Comparison of ENCODE assay signal across 26 mouse cellular contexts in the genomic region with DNA sequence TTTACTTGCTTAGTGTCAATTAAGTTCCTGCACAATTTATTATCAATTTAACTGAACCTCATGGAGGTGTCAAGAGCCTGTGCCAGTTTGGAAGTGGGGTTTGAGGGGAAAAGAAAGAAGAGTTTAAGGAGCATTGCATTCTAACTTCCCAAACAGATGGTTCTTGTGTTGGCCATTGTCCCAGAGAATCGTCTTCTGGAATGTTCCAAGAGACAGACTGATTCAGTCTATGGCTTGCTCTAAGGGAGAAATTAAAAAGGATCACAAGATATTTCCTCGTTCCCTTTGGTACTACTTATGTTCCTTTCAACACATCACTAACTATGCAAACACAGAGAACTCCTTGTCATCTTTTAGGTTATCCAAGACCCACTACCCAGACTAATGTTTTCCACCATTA.
DNase-seq lines count a peak whose midpoint lies in the region; ATAC-seq and TF ChIP-seq lines count a peak whose summit lies in the region.
"Had no signal": no experiment of that assay in that cellular context is flagged by ENCODE, and none has a peak within 500 bp of the region (broad histone marks: within the 10 kb centered on the region; RNA-seq: fewer than 3 reads in every experiment).

No protein-coding gene starts in this region.

- no peak overlapping the region for H3K4me3 ChIP-seq in kidney, postnatal 0 days (replicated peaks; ENCODE audit: low read depth, low read length)
- no peak overlapping the region for H3K4me3 ChIP-seq in kidney, adult 2 months (ENCODE audit: insufficient read depth, low read depth, low read length)
- no peak overlapping the region for H3K4me3 ChIP-seq in intestine, embryonic 16.5 days (ENCODE audit: low read length)
- H3K4me3 ChIP-seq: embryonic facial prominence, embryonic 12.5 days; forebrain, embryonic 15.5 days; heart, embryonic 15.5 days; left cerebral cortex, adult 2 months; limb, embryonic 13.5 days; lung, embryonic 15.5 days; midbrain, embryonic 13.5 days had no signal

- no peak overlapping the region for H3K4me2 ChIP-seq in kidney, postnatal 0 days (ENCODE audit: low read length)
- no peak overlapping the region for H3K4me2 ChIP-seq in intestine, embryonic 16.5 days (ENCODE audit: low read depth, low read length)
- H3K4me2 ChIP-seq: embryonic facial prominence, embryonic 12.5 days; forebrain, embryonic 15.5 days; heart, embryonic 15.5 days; limb, embryonic 13.5 days; liver, embryonic 11.5 days; lung, embryonic 15.5 days; midbrain, embryonic 13.5 days had no signal

- 58% methylated on average over 2 of the region's 2 CpGs for WGBS in kidney, postnatal 0 days
- WGBS in kidney, adult 2 months, result 69% methylated on average over 2 of the region's 2 CpGs
- WGBS in intestine, embryonic 16.5 days, result 64% methylated on average over 2 of the region's 2 CpGs

- H3K36me3 ChIP-seq in kidney, postnatal 0 days (ENCODE audit: insufficient read depth, low read length), result no peaks in the 10 kb centered on the region
- H3K36me3 ChIP-seq in kidney, adult 2 months (ENCODE audit: control insufficient read depth, insufficient read depth, low read length), result no peaks in the 10 kb centered on the region
- H3K36me3 ChIP-seq in intestine, embryonic 16.5 days (ENCODE audit: control insufficient read depth, insufficient read depth, low read length), result no peaks in the 10 kb centered on the region
- H3K36me3 ChIP-seq: embryonic facial prominence, embryonic 12.5 days; forebrain, embryonic 15.5 days; heart, embryonic 15.5 days; limb, embryonic 13.5 days; lung, embryonic 15.5 days; midbrain, embryonic 13.5 days had no signal

- no peak overlapping the region for H3K27ac ChIP-seq in kidney, postnatal 0 days
- H3K27ac ChIP-seq in kidney, adult 2 months (ENCODE audit: insufficient read depth, low read depth, low read length), result no peak overlapping the region
- no peak overlapping the region for H3K27ac ChIP-seq in intestine, embryonic 16.5 days (ENCODE audit: low read length)
- H3K27ac ChIP-seq: embryonic facial prominence, embryonic 12.5 days; forebrain, embryonic 15.5 days; heart, embryonic 15.5 days; left cerebral cortex, adult 2 months; limb, embryonic 13.5 days; lung, embryonic 15.5 days; midbrain, embryonic 13.5 days; stomach, postnatal 0 days had no signal

- H3K9me3 ChIP-seq in kidney, postnatal 0 days (replicated peaks; ENCODE audit: low read length), result no peaks in the 10 kb centered on the region
- no peaks in the 10 kb centered on the region for H3K9me3 ChIP-seq in intestine, embryonic 16.5 days (ENCODE audit: control insufficient read depth, low read length)
- H3K9me3 ChIP-seq: embryonic facial prominence, embryonic 12.5 days; forebrain, embryonic 15.5 days; heart, embryonic 15.5 days; limb, embryonic 13.5 days; lung, embryonic 15.5 days; midbrain, embryonic 13.5 days had no signal

- no peaks in the 10 kb centered on the region for H3K4me1 ChIP-seq in kidney, postnatal 0 days (replicated peaks; ENCODE audit: insufficient read depth, low read length)
- H3K4me1 ChIP-seq in kidney, adult 2 months (ENCODE audit: control insufficient read depth, insufficient read depth, low read length), result no peaks in the 10 kb centered on the region
- no peaks in the 10 kb centered on the region for H3K4me1 ChIP-seq in intestine, embryonic 16.5 days (ENCODE audit: control insufficient read depth, insufficient read depth, low read length)
- H3K4me1 ChIP-seq: embryonic facial prominence, embryonic 12.5 days; forebrain, embryonic 15.5 days; heart, embryonic 15.5 days; limb, embryonic 13.5 days; lung, embryonic 15.5 days; midbrain, embryonic 13.5 days had no signal

- no peak for TF ChIP-seq CTCF in kidney, postnatal 0 days (IDR thresholded peaks at IDR 0.05; ENCODE audit: low read depth)
- TF ChIP-seq CTCF in kidney, adult 2 months (conservative IDR thresholded peaks at IDR 0.05; ENCODE audit: insufficient read depth, insufficient read length, low read depth, low read length), result no peak

- TF ChIP-seq POLR2A in kidney, adult 2 months (IDR thresholded peaks at IDR 0.05; ENCODE audit: low read depth, low read length), result no peak

- no peak for ATAC-seq in kidney, postnatal 0 days (replicated peaks; ENCODE audit: low FRiP score, low read depth)
- no peak for ATAC-seq in intestine, embryonic 16.5 days
- ATAC-seq: CD4-positive, CD25-positive, alpha-beta regulatory T cell, adult 4 months; forebrain, embryonic 15.5 days; hindbrain, embryonic 16.5 days; midbrain, embryonic 13.5 days had no signal

- no peak overlapping the region for H3K9ac ChIP-seq in kidney, postnatal 0 days (ENCODE audit: low read depth, low read length)
- no peak overlapping the region for H3K9ac ChIP-seq in intestine, embryonic 16.5 days (ENCODE audit: low read depth, low read length)
- H3K9ac ChIP-seq: embryonic facial prominence, embryonic 12.5 days; forebrain, embryonic 15.5 days; heart, embryonic 15.5 days; limb, embryonic 13.5 days; lung, embryonic 15.5 days; midbrain, embryonic 13.5 days had no signal

- no peaks in the 10 kb centered on the region for H3K27me3 ChIP-seq in kidney, postnatal 0 days (ENCODE audit: insufficient read depth, low read length)
- no peaks in the 10 kb centered on the region for H3K27me3 ChIP-seq in kidney, adult 2 months (replicated peaks; ENCODE audit: control insufficient read depth, insufficient read depth, low read length)
- H3K27me3 ChIP-seq in intestine, embryonic 16.5 days (replicated peaks; ENCODE audit: control insufficient read depth, insufficient read depth, low read length), result no peaks in the 10 kb centered on the region
- H3K27me3 ChIP-seq: embryonic facial prominence, embryonic 12.5 days; forebrain, embryonic 15.5 days; heart, embryonic 15.5 days; limb, embryonic 13.5 days; lung, embryonic 15.5 days; midbrain, embryonic 13.5 days had no signal

- DNase-seq in kidney, postnatal 0 days (ENCODE audit: low spot score), result peak; percentile 13
- no peak for DNase-seq in kidney, adult 2 months
- peak; percentile 4 for DNase-seq in right cerebral cortex, postnatal 25 days
- DNase-seq in right cerebral cortex, adult 2 months (ENCODE audit: low spot score in 2 of 2), result no peak
- peak; percentile 7 for DNase-seq in layer of hippocampus, adult 9-10 months (ENCODE audit: low spot score)
- no peak for DNase-seq in testis, postnatal 10 days (ENCODE audit: low spot score)
- DNase-seq: cerebellum, adult 8-10 months; embryo, embryonic 11 days; gastrocnemius, postnatal 10 days; kidney, adult 8-10 months; kidney, postnatal 25 days; lung, postnatal 4 days; right cerebral cortex, postnatal 4 days; thymus, postnatal 4 days had no signal

Comparison
In these comparisons a context has a peak if more than half of its experiments do, and no peak if none do; other contexts are left out.
1. DNase-seq: peak in kidney, postnatal 0 days (single experiment), right cerebral cortex, postnatal 25 days (single experiment) and layer of hippocampus, adult 9-10 months (single experiment); none in kidney, adult 2 months (single experiment), right cerebral cortex, adult 2 months (0 of 2) and testis, postnatal 10 days (single experiment).